10 mouse cellular contexts compared by ENCODE assay signal in the genomic region with DNA sequence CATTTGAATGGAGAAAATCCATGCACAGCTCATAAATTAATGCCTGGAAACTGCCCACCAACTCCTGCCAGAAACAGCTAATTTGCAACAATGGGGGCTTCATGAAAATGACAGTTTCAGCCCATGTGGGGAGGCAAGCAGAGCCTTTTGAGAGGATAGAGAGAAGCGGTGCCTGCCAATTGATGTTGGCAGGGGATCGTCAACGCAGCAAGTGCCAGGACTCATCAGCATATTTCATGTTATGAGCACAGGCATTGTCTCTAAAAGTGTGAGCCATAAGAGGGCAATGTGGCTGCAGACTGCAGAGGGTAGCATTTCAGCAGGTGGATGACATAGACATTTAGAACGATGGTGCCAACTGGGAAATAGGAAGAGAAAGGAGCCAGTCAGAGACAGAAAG.
DNase-seq lines count a peak whose midpoint lies in the region; ATAC-seq lines count a peak whose summit lies in the region.
"Had no signal": no experiment of that assay in that cellular context is flagged by ENCODE, and none has a peak within 500 bp of the region (broad histone marks: within the 10 kb centered on the region; RNA-seq: fewer than 3 reads in every experiment).

No protein-coding gene starts in this region.

- H3K9ac ChIP-seq in lung, embryonic 16.5 days (ENCODE audit: low read length) = no peak overlapping the region
- H3K9ac ChIP-seq: heart, embryonic 13.5 days had no signal

- ATAC-seq in lung, embryonic 16.5 days (ENCODE audit: low read depth) = 0 out of 2 replicates have a peak, but pooled peaks have one; percentile 28

- no peaks in the 10 kb centered on the region for H3K27me3 ChIP-seq in lung, embryonic 16.5 days (ENCODE audit: control insufficient read depth, insufficient read depth, low read depth, low read length)
- H3K27me3 ChIP-seq: heart, embryonic 13.5 days had no signal

- H3K4me3 ChIP-seq in lung, embryonic 16.5 days (ENCODE audit: low read length) = no peak overlapping the region
- H3K4me3 ChIP-seq: heart, embryonic 13.5 days had no signal

- intact Hi-C loops in left cerebral cortex, postnatal 10 days (cut with DNase I) = no loop called here

- no peak overlapping the region for H3K4me2 ChIP-seq in lung, embryonic 16.5 days (ENCODE audit: low read depth, low read length)
- H3K4me2 ChIP-seq: heart, embryonic 13.5 days had no signal

- no peaks in the 10 kb centered on the region for H3K36me3 ChIP-seq in lung, embryonic 16.5 days (ENCODE audit: control insufficient read depth, insufficient read depth, low read length)
- H3K36me3 ChIP-seq: heart, embryonic 13.5 days had no signal

- WGBS in lung, embryonic 16.5 days = 49% methylated on average over 4 of the region's 4 CpGs

- H3K9me3 ChIP-seq in lung, embryonic 16.5 days (ENCODE audit: control insufficient read depth, low read length) = no peaks in the 10 kb centered on the region
- H3K9me3 ChIP-seq: heart, embryonic 13.5 days had no signal

- 0 out of 2 replicates have a peak, but pooled peaks cover 2% of the 10 kb centered on the region for H3K4me1 ChIP-seq in lung, embryonic 16.5 days (replicated peaks; ENCODE audit: control insufficient read depth, insufficient read depth, low read length)

- H3K27ac ChIP-seq in lung, embryonic 16.5 days (ENCODE audit: low read length) = no peak overlapping the region
- H3K27ac ChIP-seq: heart, embryonic 13.5 days had no signal

- no peak for DNase-seq in lung, postnatal 14 days
- DNase-seq in frontal cortex, postnatal 10 days (ENCODE audit: low spot score in 2 of 2) = peak; percentile 32 to 36
- peak; percentile 20 to 53 for DNase-seq in left cerebral cortex, postnatal 10 days (ENCODE audit: extremely low spot score in 1 of 2, low spot score in 2 of 2)
- peak; percentile 13 for DNase-seq in right cerebral cortex, postnatal 25 days
- no peak for DNase-seq in ovary, postnatal 36 days (ENCODE audit: low spot score)
- DNase-seq in thymus, postnatal 4 days = no peak
- no peak for DNase-seq in thymus, postnatal 25 days
- DNase-seq: liver had no signal

Comparison
In these comparisons a context has a peak if more than half of its experiments do, and no peak if none do; other contexts are left out.
1. DNase-seq: peak in frontal cortex, postnatal 10 days (2 of 2), left cerebral cortex, postnatal 10 days (2 of 2) and right cerebral cortex, postnatal 25 days (single experiment); none in lung, postnatal 14 days (single experiment), ovary, postnatal 36 days (single experiment), thymus, postnatal 4 days (single experiment) and thymus, postnatal 25 days (single experiment).